Mouse (Mus musculus) heart, embryonic 16.5 days (tissue): ENCODE measurements around the gene Alox12e. TPM values are rescaled to one million over a fixed set of nuclear protein-coding genes. Genes with fewer than 3 reads are reported as not detected.
A peak's percentile ranks its signal among the peaks of the same experiment; 100 is the strongest.

Experiments used
- ATAC-seq: fragments of 200-750 bp; cut with Nextera tagmentation; replicated peaks from 2 replicates; pipeline ENCODE4 v1.8.0; 2017; ENCODE audit warnings: moderate number of reproducible peaks; ENCODE audit not compliant: insufficient read depth, low FRiP score; ENCODE audit errors: extremely low read depth
- H3K27ac ChIP-seq: fragments of 300-500 bp; sonication (generic); 2 replicates; pipeline ENCODE4 v1.5.1; 2014; ENCODE audit warnings: mild to moderate bottlenecking, low read length, control low read depth, moderate library complexity
- H3K27me3 ChIP-seq: fragments of 300-500 bp; sonication (generic); 2 replicates; pipeline ENCODE4 v1.6.1; 2014; ENCODE audit warnings: low read length, mixed read lengths; ENCODE audit not compliant: control insufficient read depth, insufficient read depth
- H3K36me3 ChIP-seq: fragments of 300-500 bp; sonication (generic); 2 replicates; pipeline ENCODE4 v1.6.1; 2014; ENCODE audit not compliant: control insufficient read depth, insufficient read depth
- H3K4me1 ChIP-seq: fragments of 300-500 bp; sonication (generic); 2 replicates; pipeline ENCODE4 v1.6.1; 2014; ENCODE audit warnings: low read length, mixed read lengths; ENCODE audit not compliant: control insufficient read depth, insufficient read depth
- H3K4me2 ChIP-seq: fragments of 300-500 bp; sonication (generic); 2 replicates; pipeline ENCODE4 v1.6.1; 2014; ENCODE audit warnings: low read depth, mild to moderate bottlenecking, control low read depth, low read length
- H3K4me3 ChIP-seq: fragments of 300-500 bp; sonication (generic); 2 replicates; pipeline ENCODE4 v1.5.1; 2014; ENCODE audit warnings: mild to moderate bottlenecking, control low read depth, low read length
- H3K9ac ChIP-seq: fragments of 300-500 bp; sonication (generic); 2 replicates; pipeline ENCODE4 v1.6.1; 2014; ENCODE audit warnings: low read length, control low read depth
- H3K9me3 ChIP-seq: fragments of 300-500 bp; sonication (generic); replicated peaks from 2 replicates; pipeline ENCODE4 v1.6.1; 2016; ENCODE audit warnings: low read length; ENCODE audit not compliant: control insufficient read depth
- WGBS: fragments of 180-500 bp; shearing (Covaris S2); extraction: QIAGEN DNeasy Blood & Tissue Kit; methylation state at CpG from one replicate; pipeline ENCODE4 v1.1.7; 2014; 5-methylcytosine and 5-hydroxymethylcytosine counted together
- polyA plus RNA-seq: library from polyadenylated mRNA; unstranded; fragments of >200 nt; fragmentation: Nextera tagmentation; extraction: Ambion mirVana; gene quantifications from 2 replicates; pipeline ENCODE4 v1.2.1, GENCODE M21; 2015

The Alox12e gene
- polyA plus RNA-seq, 1 experiment from 2014 or later = 7.2 TPM

DNA sequence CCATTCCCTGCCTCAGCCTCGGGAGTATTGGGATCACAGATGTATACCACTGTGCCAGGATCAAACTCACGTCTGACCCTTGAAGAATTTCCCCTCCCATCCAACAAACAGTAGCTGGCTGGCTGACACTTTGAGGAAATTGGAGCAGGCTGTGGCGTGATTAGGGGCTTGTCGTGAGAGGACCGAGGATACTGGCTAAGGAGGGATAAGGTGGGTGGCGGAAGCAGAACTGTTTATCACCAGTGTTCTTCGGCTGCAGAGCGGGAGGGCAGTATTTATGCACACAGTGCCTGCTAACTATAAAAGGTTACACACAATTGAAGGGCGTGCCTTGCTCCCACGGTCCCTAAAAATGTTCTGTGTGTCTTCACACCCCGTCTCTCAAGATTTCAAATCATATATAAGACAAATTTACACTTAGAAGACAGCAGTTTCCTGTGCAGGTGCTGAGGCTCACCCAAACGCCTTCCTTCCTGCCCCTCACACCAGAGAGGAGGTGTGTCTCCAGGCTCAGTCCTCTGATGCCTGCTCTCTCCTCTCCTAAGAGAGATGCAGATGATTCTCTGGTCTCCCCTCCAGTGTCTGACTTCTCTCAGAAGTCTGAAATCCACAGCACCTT lies 24.5 kb downstream of the Alox12e start:
- 30% methylated on average over 12 of the region's 12 CpGs for WGBS
- peak overlapping the region; percentile 24 for H3K4me2 ChIP-seq
- H3K4me1 ChIP-seq = 0 out of 2 replicates have a peak, but pooled peaks cover 2% of the 10 kb centered on the region
- H3K9ac ChIP-seq = no peak overlapping the region
- no peaks in the 10 kb centered on the region for H3K36me3 ChIP-seq
- H3K27me3 ChIP-seq = no peaks in the 10 kb centered on the region
- peak; percentile 70 for ATAC-seq
- H3K27ac ChIP-seq = peak overlapping the region; percentile 82
- no peaks in the 10 kb centered on the region for H3K9me3 ChIP-seq
- H3K4me3 ChIP-seq = no peak overlapping the region

DNA sequence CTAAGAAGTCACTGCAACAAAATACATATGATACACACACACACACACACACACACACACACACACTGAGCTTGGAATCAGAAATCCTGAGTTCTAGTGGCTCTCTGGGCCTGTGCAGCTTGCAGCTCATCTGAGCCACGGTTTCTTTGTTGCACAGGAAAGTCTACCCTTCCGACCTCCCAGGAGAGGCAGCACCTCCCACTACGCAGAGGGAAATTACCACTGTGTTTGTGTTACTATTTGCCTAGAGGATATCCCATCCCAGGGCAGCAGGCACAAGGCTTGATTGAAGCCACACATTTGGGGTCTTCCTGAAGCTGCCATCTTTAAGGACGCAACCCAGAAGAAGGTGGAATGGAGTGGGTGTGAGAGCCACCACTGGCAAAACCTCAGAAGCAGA lies 25.0 kb downstream of the Alox12e start:
- H3K9me3 ChIP-seq = no peaks in the 10 kb centered on the region
- 0 out of 2 replicates have a peak, but pooled peaks cover 2% of the 10 kb centered on the region for H3K4me1 ChIP-seq
- H3K36me3 ChIP-seq = no peaks in the 10 kb centered on the region
- 43% methylated on average over 4 of the region's 4 CpGs for WGBS
- H3K4me3 ChIP-seq = no peak overlapping the region
- ATAC-seq = peak; percentile 49; the same call in 1 of the 2 replicates
- peak overlapping the region; percentile 24 for H3K4me2 ChIP-seq
- peak overlapping the region; percentile 82 for H3K27ac ChIP-seq
- H3K9ac ChIP-seq = no peak overlapping the region
- H3K27me3 ChIP-seq = no peaks in the 10 kb centered on the region

DNA sequence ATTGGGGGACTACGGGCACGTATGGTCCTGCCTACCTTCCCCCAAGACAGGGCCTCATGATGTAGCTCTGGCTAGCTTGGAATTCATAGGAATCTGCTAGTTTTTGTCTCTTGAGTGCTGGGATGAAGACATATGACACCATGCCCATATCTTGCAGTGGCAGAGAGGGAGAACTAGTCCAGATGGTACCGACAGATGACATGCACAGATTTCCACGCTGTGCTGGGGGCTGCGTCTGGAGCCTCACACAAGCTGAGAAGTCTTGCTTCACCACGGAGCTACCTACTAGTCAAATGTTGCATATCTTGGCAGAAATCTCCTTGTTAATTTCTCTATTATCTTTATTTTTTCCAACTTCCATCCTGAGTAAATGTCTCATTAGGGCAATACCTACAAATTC lies 28.5 kb downstream of the Alox12e start:
- no peak for ATAC-seq
- 83% methylated on average over 6 of the region's 6 CpGs for WGBS
- H3K9ac ChIP-seq = no peak overlapping the region
- no peak overlapping the region for H3K27ac ChIP-seq
- H3K4me1 ChIP-seq = peaks cover 6% of the 10 kb centered on the region
- no peak overlapping the region for H3K4me3 ChIP-seq
- H3K4me2 ChIP-seq = no peak overlapping the region
- no peaks in the 10 kb centered on the region for H3K27me3 ChIP-seq
- no peaks in the 10 kb centered on the region for H3K36me3 ChIP-seq
- no peaks in the 10 kb centered on the region for H3K9me3 ChIP-seq

DNA sequence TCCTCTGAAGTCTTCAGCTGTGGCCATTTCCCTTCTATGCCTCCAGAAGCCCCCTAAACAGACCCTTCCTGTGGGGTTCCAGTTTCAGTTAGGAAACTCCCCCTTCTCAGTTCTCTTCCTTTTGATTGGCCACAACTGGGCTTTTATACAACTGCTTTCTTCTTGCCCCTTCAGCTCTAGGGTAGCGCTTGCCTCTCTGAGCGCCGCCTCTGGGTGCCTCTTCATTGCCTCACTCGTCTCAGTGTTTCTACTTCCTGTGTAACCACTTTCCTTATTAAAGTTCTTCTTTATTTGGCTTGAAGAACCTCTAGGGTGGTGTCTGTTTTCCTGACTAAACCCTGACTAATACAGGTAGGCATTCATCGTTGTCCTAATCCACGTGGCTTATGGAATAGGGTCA lies 31.2 kb downstream of the Alox12e start:
- no peaks in the 10 kb centered on the region for H3K36me3 ChIP-seq
- no peak overlapping the region for H3K9ac ChIP-seq
- peaks cover 4% of the 10 kb centered on the region for H3K4me1 ChIP-seq
- no peak overlapping the region for H3K4me3 ChIP-seq
- no peaks in the 10 kb centered on the region for H3K27me3 ChIP-seq
- 77% methylated on average over 6 of the region's 6 CpGs for WGBS
- H3K4me2 ChIP-seq = no peak overlapping the region
- no peak overlapping the region for H3K27ac ChIP-seq
- no peak for ATAC-seq
- H3K9me3 ChIP-seq = no peaks in the 10 kb centered on the region

DNA sequence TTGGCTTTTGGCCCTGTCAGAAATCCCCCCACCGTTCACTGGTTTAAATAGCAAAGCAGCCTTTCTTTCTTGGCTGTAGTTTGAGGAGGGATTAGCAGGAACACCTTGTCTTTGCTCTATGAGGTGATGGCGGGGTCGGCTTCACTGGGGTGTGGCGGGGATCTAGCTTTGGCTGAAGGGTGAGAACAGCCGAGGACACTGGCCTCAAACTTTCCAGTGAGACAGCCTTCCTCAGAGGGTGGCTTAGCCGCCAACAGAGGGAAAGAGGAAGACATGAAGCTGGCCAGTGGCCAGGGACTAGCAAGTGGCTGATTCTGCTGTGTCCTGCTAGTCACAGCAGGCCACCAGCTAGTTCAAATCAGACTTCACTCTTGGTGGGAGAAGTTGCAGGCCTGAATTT lies 33.2 kb downstream of the Alox12e start:
- ATAC-seq = no peak
- Histone ChIP-seq H3K36me3 (no peaks in the 10 kb centered on the region), H3K4me2 (no peak overlapping the region), H3K4me3 (no peak overlapping the region), H3K4me1 (peaks cover 4% of the 10 kb centered on the region), H3K9me3 (no peaks in the 10 kb centered on the region), H3K9ac (no peak overlapping the region), H3K27ac (peak overlapping the region; percentile 31; the same call in 1 of the 2 replicates), H3K27me3 (no peaks in the 10 kb centered on the region)
- WGBS = 29% methylated on average over 6 of the region's 6 CpGs

DNA sequence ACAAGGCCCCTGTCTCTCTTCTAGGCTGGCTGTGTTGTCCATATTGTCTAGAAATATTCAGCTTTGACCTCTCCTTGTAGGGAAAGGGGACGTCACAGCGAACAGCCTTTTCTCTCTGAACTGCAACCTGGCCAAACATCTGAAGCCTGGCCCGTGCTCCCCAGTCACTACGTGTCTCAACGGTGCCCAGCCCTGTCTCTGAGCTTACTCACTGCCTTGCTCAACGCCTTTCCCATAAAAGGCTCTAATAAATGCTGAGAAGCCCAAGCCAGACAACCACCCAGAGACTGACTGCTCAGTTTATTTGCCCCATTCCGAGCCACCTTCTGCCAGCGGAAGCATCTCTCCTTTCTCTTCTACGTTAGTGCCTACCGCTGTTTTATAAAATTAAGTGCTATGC lies 34.3 kb downstream of the Alox12e start:
- no peak for ATAC-seq
- Histone ChIP-seq H3K9me3 (no peaks in the 10 kb centered on the region), H3K27ac (no peak overlapping the region), H3K36me3 (no peaks in the 10 kb centered on the region), H3K4me1 (peaks cover 4% of the 10 kb centered on the region), H3K27me3 (no peaks in the 10 kb centered on the region), H3K4me2 (no peak overlapping the region), H3K9ac (no peak overlapping the region), H3K4me3 (no peak overlapping the region)
- 85% methylated on average over 10 of the region's 10 CpGs for WGBS

DNA sequence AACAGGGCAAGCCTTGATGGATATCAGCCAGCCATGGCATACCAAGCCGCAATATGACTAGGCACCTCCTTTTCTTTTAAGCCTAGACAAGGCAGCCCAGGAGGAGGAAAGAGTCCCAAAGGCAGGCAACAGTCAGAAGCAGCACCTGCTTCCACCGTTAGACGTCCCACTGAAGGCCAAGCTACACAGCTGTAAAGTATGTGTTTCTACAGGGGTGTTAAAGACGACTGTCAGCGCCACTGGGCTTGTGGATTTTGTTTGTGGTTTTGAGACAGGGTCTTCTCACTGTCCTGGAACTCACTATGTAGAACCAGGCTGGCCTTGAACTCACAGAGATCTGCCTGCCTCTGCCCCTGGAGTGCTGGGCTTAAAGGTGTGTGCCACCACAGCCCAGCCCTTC lies 36.7 kb downstream of the Alox12e start:
- no peak overlapping the region for H3K4me2 ChIP-seq
- ATAC-seq = no peak
- no peak overlapping the region for H3K27ac ChIP-seq
- no peak overlapping the region for H3K9ac ChIP-seq
- H3K4me3 ChIP-seq = no peak overlapping the region
- H3K36me3 ChIP-seq = no peaks in the 10 kb centered on the region
- 58% methylated on average over 5 of the region's 5 CpGs for WGBS
- H3K9me3 ChIP-seq = no peaks in the 10 kb centered on the region
- H3K27me3 ChIP-seq = no peaks in the 10 kb centered on the region
- peaks cover 4% of the 10 kb centered on the region for H3K4me1 ChIP-seq

DNA sequence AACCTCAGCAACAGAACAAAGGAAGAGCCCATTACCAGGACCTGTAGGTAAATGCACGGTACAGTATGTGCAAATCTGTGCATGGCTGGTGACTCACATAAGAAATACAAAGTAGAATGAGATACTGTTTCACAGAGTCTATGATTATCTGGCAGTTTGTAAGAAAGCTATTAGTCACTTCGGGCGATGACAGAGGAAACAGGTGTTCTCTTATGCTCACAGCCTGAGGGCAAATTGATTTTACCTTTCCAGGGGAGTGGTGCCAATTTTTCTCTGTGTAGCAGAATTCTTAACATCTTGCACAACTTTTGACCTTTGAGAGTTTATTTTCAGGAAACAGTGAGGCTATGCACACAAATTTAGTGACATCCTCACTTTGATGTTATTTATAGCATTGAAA lies 37.7 kb downstream of the Alox12e start:
- H3K4me3 ChIP-seq = no peak overlapping the region
- H3K27ac ChIP-seq = no peak overlapping the region
- H3K9ac ChIP-seq = no peak overlapping the region
- no peaks in the 10 kb centered on the region for H3K36me3 ChIP-seq
- no peaks in the 10 kb centered on the region for H3K9me3 ChIP-seq
- H3K4me1 ChIP-seq = peaks cover 7% of the 10 kb centered on the region
- no peak for ATAC-seq
- 63% methylated on average over 3 of the region's 3 CpGs for WGBS
- no peaks in the 10 kb centered on the region for H3K27me3 ChIP-seq
- no peak overlapping the region for H3K4me2 ChIP-seq

DNA sequence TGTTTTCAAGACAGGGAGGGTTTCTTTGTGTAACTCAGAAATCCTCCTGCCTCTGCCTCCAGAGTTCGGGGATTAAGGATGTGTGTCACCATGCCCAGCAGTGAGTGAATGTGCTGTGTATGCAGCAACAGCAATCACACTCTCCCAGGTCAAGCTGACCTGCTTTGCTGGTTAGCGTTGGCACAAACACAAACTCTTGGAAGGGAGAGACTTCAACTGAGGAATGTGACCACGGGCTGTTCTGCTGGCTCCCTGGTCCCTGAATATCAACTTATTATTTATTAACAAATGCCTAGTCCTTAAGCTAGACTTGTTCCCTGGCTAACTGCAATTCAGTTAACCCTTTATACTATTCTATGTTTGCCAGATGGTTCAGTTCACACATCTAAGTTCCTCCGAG lies 38.8 kb downstream of the Alox12e start:
- no peak overlapping the region for H3K4me3 ChIP-seq
- ATAC-seq = no peak
- no peaks in the 10 kb centered on the region for H3K9me3 ChIP-seq
- H3K27ac ChIP-seq = no peak overlapping the region
- H3K4me1 ChIP-seq = peaks cover 3% of the 10 kb centered on the region; the same call in 1 of the 2 replicates
- no peaks in the 10 kb centered on the region for H3K27me3 ChIP-seq
- 76% methylated on average over 4 of the region's 4 CpGs for WGBS
- H3K4me2 ChIP-seq = no peak overlapping the region
- no peaks in the 10 kb centered on the region for H3K36me3 ChIP-seq
- H3K9ac ChIP-seq = no peak overlapping the region
